Mouse (Mus musculus) urinary bladder, adult 2 months (tissue): ENCODE measurements around the gene Dysf. TPM values are rescaled to one million over a fixed set of nuclear protein-coding genes. Genes with fewer than 3 reads are reported as not detected.

Source experiments
- DNase-seq: peaks from one replicate; pipeline ENCODE4 v3.0.0; 2022; ENCODE audit warnings: low spot score
- polyA plus RNA-seq: library from polyadenylated mRNA; depleted of rRNA; stranded (reverse); fragments of >200 nt; gene quantifications from 2 replicates; pipeline ENCODE4 v1.2.3, GENCODE M21; 2012; rRNA removed

Gene Dysf
- polyA plus RNA-seq, 1 experiment, result 14.9 TPM

DNA sequence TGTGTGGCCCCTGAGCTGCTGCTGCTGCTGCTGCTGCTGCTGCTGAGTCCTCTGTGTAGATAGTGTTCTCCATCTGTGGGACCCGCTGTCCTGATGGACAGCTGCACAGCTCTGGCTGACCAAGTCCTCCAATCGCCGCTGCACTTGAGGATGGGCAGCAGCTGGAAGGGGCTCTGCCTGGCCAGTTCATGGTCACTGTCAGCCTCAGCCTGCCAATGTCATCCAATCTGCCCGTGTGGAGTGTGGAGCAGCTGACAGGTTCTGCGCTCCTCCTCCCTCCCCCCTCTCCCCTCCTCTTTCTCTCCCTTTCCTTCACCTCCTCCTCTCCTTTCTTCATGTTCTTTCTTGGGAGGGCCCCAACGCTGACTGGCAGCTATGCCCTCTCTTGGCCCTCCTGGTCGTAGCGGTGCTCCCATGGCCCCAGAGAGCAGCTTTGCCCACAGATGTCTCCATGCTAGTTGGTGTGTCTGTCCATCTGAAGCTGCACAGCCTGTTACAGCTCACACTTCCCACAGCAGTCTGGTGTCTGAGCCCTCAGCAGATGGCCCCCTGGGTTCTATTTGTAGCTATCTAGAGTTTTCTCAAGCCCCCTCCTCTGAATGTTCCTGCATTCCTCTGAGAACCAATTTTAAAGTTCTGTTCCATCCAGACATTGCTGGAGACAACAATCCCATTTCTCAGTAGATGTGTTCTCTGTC is 223.8 kb downstream of the Dysf start:
- DNase-seq, result no peak

DNA sequence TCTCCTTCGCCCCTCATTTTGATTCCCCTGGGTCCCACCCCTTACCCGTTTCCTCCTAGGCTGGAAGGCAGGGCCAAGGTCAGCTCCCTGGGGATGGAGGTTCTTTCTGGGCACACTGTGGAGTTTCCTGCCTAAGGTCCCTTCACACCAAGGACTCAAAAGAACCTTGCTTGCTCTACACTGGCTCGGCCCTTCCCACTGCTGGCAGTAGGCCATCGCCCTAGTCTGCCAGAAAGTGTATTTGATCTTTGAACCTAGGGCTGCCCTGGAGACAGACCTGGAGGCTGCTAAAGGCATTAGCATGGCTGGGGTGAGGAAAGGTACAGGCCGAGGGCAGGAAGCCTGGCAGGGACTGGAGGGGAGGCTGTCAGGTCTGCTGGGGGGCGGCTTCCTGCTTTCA is 225.4 kb downstream of the Dysf start:
- no peak for DNase-seq

DNA sequence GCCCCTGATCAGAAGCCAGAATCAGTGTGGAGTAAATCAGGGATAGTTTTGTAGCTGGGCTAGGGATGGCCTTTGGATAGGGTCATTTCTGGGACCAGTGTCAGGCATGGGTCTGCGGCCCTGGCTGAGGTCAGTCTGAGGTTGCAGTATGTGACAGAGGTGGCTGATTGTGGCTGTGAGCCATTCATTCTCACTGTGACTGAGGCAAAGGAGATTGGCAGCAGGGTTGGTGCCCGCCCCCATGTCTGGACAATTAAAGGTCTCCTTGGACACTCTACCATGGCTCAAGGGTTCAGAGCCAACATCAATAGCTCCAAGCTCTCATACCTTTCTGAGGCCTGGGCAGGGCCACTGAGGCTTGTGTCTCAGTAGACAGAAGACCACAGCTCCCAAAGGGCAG is 227.0 kb downstream of the Dysf start:
- DNase-seq, result no peak

DNA sequence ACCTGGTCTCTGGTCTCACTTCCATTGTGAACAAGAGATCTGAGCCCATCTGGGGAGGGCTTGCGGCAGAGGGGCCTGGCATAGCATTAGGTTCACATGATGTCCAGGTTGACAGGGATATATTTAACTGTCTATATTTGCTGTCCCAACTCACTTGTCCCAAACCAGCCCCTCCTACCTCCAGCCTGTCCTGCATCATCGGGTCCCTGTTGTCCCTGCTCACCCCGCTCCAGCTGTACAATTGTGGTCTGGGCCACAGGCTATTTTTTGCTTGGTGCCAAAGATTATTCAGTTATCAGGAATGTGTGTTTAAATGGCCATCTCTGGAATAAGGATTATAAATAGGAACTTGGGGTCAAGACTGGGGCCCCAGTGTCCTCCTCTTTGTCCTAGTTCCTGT is 235.0 kb downstream of the Dysf start:
- DNase-seq, result no peak

DNA sequence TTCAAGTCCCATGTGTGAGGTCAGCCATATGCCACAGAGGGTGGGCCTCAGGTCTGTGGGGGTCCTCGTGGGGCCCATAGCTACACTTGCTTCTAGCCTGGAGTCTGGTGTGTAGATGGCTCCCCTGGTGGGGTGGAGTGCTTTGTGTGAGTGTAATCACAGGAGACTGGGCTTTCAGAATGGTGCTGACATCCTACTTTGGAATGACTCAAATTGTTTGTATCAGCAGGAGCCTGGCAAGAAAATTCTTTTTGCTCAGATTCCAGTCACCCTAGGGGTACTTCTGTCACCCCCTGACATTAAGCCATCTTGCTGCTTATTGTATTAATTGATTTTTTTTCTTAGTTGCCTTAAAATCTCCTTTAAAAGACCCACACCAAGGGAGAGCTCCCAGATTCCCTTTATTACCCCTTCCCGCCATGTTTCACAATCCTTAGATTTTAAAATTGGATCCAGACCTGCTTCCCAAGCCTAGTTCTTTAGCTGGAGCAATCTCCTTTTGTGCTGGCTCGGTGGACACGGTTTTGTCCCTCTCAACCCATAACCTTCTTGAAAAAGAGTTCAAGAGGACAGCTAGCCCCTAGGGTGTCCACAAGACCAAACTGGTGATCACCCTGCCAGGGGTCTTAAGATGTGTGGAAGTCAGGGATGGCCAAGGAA is 237.8 kb downstream of the Dysf start:
- no peak for DNase-seq

DNA sequence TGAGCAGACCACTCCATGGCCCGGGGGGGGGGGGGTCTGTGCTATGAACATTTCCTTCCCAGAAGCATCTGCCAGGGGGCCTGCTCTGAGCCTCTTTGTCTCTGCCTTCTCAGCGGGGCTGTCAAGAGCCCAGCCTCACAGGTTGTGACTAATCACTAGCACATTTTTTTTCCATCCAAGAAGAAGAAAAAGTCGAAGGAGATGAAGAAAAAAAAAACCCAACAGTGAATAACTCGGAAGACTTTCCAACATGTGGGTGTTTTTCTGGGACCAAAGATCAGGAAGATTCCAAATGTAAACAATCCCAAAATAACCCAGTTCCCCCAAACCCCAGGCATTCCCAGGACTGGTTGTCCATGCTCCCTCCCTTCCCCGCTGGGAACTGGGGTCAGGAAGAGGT is 238.6 kb downstream of the Dysf start:
- DNase-seq, result no peak

Other genes starting within 250 kb of the Dysf start
- gene Ankrd53, start 245.9 kb upstream of the Dysf start, polyA plus RNA-seq, result not detected in 2 replicates
- gene Tex261, start 232.8 kb upstream of the Dysf start, polyA plus RNA-seq, result 52.7 and 56.9 TPM in 2 replicates
- 40.8 and 50.9 TPM in 2 replicates for gene Nagk, start 213.6 kb upstream of the Dysf start, polyA plus RNA-seq
- 22.8 and 23.1 TPM in 2 replicates for gene Paip2b, start 176.8 kb upstream of the Dysf start, polyA plus RNA-seq
- 37.0 and 38.6 TPM in 2 replicates for gene Zfp638, start 141.5 kb upstream of the Dysf start, polyA plus RNA-seq